Mouse (Mus musculus): ENCODE data around the gene Mrnip.

Mrnip gene

DNA sequence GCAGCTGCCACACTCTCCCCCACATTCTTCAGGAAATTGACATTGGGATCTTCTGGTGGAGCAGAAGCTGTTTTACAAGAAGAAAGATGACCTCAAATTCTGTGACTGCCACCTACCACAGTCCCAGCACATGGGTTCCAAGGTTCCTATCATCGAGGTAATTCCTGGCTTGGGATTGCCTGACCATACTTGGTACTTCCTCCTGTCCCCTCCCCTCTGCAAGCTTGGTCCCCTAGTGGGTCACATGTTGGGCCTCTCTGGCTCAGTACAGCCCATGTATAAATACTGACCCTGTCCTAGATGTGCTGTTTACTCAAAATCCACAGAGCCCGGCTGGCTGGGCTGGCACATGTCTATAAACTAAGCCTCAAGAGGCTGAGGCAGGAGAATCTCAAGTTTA is 31.8 kb downstream of the Mrnip start:
- no peak for DNase-seq

DNA sequence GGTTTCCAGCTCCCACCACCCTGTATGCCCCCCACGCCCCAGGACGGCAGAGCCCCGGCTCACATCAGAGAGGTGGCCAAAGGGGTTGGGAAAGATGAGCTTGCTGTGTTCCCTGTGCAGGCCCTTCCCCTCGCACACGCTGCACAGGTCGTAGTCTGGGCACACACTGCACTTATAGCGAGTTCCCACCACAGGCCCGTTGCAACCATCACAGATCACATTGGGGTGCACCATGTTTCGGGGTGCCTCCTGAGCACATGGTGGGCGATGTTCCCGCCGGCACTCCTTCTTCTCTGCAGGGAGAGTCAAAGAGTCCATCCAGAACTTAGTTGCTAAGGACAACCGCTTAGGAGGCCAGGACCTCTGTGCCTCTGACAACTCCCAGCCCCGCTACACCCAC is 33.1 kb downstream of the Mrnip start:
- DNase-seq, result no peak

DNA sequence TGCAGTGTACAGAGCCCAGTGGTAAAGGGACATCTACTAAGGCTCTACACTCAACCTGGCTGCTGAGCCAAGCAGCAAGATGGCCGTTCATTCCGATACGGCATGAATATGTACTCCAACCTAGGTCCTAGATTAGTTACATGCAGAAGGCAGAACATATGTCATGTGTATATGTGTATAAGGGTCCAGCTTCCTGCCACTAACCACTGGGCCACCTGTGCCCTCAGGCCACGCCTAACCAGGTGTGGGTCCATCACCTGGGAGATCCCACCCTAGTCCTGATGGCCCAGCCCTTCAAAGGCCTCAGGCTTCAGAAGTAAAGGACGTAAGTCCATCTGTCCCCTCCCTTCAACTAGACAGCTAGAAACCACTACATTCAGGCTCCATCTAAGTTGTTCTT is 33.8 kb downstream of the Mrnip start:
- no peak for DNase-seq

DNA sequence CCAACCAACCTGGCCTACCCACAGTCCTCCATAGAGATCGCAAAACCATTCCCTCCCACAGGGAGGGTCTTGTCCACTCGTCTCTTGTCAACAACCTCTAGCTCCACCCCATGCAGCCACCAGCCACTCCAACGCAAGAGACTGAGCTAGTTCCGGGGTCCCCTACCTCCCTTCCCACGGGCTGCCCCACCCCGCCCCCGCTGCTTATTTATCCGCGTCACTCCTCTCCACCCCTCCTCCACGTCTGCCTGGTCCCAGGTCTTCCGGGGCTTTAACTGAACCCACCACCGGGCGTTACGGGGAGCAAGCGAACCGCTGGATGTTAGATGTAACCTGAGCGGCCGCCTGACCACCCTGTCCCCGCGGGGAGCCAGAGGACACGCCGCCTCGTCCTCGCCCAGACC is 35.9 kb downstream of the Mrnip start:
- peak; percentile 90 to 91 for DNase-seq

DNA sequence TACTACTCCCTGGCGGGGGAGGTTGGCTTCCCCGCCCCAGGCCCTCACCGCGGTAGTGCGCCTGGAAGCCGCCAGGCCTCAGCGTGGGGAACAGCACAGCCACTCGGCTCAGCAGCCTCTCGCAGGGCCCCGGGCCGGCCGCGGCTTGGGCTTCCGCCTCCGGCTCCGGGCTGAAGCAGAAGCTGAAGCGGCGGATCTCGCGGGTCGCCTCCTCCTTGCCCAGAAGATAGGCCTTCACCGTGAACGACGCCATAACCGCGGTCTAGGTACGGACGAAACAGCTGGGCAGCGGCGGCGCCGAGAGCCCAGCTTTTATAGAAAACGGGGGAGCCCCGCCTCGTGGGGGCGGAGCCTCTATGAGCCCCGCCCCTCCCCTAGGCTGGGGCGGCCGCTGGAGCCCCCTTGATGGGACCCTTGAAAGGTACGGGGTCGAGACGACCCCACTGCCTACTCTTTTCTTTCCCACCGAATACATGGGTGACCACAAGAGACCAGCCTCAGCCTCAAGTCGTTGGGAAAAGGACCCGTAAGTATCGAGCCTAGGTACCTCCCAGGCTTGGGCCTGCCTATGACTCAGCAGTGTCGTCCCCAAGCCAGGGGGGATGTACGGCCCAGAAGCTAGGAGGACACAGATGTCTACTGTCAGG is 36.4 kb downstream of the Mrnip start, which contains the start of the genes Sqstm1 and Mgat4b:
Gene Sqstm1 (minus strand): TSS at position 323 of the 647 bp plus-strand sequence.
Gene Mgat4b (plus strand): TSS at position 386 of the 647 bp plus-strand sequence.
- DNase-seq, result peak; percentile 65 to 71

DNA sequence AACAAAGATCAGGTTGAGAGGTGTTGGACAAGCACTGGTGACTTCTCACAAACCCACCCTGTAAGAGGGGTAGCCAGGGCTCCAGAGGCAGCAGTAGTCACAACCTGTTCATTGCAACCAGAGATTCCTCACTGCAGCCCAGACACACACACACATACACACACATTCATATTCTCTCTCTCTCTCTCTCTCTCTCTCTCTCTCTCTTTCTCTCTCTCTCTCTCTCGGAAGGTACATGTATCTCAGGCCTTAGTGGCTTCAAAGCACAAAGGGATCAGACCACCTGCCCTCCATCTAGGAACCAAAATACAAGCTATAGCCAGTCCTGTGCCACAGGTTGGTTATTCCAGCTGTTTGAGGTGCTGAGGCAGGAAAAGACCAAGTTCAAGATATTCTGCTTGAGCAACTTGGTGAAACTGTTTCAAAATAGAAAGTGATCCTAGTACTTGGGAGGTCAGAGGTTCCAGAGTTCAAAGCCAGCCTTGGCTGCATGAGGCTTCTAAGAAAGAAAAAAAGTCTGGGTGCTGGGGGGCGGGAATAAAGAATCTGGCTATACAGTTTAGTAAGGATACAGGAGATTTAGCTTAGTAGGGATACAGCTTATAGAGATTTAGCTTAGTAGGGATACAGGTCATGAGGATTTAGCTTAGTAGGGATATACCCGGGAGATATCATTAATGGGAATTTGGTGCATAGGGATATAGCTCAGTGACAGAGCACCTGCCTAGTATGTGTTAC is 37.2 kb downstream of the Mrnip start:
- no peak for DNase-seq

DNA sequence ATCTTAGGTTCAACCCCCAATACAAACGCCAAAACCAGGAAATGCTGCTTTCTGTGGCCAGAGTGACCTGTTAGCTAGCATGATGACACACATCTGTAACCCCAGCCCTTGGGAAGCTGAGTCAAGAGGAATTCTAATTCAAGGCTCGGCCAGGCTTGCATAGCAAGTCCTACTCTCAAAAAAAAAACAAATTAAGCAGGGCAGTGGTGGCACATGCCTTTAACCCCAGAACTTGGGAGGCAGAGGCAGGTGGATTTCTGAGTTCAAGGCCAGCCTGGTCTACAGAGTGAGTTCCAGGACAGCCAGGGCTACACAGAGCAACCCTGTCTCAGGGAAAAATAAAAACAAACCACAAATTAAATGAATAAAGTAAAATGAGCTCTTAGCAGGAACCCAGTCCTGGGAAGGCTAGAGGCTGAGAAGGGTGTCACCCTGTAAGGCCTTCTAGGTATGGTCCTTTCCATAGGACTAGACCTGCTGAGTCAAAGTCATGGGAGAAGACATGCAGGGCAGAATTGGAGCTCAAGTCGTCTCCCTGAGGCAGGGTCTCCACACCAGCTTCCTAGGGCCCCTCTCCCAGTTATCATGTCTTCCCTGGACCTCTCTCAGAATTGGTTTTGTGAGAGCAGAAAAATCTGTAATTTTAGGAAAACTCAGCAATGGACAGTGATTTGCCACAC is 38.0 kb downstream of the Mrnip start:
- DNase-seq, result no peak

DNA sequence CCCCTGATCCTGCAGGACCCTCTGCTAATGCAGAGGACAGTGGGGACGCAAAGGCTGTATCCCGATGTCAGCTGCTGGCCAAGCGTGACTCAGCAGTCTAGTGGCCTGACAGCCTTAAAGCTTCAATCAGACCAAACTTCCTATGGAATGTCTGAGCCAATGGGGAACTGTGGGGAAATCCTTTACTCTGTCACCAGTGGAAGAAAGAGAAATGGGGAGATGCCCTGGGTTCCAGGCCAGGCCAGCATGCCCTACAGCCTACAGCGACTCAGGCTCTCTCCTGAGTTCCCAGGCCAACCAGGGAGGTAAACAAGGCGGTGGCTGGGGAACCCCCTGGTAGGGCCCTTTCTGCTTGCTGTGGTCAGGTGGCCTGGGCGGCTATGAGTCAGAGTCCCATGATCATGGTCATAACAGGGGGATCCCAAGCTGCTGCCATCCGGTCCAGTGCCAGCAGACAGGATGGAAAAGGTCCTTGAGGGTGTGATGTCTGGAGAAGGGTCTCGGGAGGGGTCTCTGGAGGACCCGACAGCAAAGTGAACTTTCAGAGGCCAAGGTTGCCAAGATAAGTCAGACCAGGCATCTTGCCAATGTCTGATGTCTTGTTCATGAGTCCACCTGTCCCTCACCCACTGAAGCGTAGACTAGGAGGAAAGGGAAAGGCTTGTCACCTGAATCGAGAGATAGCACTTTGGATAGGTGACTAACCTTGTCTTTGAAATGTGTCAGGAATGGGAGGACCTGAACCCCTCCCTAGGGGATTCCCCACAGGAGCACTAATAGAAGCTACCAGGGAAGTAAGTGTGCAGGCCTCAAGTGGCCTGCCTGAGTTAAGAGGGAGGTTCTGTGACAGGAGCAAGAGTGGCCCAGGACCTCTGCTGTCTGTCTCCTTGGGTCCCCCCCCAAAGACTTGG is 38.9 kb downstream of the Mrnip start:
- no peak for DNase-seq

DNA sequence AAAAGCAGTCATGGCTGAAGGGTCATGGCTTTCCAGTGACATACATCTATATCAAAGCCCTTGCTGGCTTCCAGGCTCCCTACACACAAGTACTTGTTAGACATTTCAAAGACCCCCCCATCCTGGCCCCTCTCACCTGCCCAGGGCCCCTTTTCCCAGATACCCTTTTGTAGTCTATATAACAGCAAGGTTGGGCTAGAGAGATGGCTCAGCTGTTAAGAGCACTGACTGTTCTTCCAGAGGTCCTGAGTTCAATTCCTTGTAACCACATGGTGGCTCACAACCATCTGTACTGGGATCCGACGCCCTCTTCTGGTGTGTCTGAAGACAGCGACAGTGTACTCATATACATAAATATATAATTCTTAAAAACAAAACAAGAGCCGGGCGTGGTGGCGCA is 40.4 kb downstream of the Mrnip start:
- no peak for DNase-seq

DNA sequence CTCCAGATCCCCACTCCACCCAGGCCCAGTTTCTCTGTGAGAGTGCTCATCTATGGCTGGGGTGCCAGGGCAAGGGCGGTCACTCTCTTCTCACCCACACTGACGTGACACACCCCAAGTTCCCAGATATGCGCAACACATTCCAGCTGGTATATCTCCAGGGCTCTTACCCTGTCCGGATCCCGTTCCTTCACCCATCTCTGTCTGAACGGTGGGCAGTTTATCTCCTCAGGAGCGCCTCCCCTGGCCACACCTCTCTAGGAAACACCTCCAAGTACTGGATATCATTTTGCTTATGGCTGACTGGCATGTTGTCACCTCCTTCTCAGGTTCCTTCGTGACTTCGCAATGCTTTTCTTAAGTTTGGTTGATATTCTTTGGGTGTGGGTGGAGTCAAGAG is 41.4 kb downstream of the Mrnip start:
- no peak for DNase-seq

DNA sequence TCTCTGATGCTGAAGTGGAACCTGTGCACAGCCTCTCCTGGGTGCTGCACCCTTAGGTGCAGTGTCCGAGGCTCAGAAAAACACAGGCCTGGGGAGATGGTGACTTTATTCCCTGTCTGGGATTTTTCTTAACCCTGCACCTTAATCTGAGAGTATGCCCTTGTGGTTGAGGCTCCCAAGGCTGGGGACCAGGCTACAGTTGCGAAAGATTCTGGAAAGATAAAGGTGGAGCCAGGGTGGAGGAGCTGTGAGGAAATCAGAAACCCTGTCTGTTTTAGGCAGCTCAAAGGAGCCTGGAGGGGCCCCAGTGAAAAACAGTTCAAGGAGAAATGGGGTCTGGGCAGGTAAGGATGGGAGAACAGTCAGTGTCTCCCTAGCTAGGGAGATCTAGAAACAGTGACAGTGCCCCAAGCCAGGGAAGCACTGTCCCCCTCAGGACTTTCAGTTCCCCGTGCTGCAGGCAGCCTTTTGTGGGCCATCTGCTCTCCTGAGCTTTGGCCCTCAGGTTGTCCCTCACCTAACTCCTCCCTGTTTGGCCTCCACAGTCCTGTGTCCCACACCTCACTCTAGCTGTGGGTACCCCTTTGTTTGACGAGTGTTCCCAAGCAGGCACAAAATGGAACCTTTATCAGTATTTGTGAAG is 42.6 kb downstream of the Mrnip start:
- no peak for DNase-seq

DNA sequence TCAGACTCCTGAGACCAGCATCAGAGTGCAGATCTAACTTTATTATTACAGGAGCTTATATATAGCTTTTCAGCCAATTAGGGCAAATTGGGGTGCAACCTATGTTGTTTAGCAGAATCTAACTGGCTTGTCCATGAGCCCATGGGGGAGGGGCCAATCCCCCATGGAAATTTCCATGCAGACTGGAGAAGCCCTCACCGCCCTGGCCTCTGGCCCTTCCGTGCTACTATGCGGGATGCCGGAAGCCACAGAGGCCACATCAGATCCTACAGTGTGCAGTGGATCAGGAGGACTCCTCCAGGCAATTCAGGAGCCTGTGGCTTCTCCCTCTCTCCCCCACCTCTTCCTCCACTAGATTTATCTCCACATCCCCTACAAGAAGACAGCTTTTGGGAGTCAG is 43.6 kb downstream of the Mrnip start:
- DNase-seq, result no peak

DNA sequence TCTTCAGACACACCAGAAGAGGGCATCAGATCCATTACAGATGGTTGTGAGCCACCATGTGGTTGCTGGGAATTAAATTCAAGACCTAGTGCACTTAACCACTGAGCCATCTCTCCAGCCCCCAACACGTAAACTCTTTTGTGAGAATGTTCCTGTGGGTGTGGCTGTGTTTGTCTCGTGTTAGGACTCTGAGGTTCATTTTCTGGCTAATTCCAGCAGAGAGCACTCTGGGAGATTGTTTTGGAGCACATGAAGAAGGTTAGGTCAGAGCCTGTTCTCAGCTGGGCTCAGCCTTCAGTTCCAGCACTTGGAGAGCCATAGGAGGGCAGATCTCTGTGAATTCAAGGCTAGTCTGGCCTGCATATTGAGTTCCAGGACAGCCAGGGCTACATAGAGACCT is 45.6 kb downstream of the Mrnip start:
- DNase-seq, result no peak

DNA sequence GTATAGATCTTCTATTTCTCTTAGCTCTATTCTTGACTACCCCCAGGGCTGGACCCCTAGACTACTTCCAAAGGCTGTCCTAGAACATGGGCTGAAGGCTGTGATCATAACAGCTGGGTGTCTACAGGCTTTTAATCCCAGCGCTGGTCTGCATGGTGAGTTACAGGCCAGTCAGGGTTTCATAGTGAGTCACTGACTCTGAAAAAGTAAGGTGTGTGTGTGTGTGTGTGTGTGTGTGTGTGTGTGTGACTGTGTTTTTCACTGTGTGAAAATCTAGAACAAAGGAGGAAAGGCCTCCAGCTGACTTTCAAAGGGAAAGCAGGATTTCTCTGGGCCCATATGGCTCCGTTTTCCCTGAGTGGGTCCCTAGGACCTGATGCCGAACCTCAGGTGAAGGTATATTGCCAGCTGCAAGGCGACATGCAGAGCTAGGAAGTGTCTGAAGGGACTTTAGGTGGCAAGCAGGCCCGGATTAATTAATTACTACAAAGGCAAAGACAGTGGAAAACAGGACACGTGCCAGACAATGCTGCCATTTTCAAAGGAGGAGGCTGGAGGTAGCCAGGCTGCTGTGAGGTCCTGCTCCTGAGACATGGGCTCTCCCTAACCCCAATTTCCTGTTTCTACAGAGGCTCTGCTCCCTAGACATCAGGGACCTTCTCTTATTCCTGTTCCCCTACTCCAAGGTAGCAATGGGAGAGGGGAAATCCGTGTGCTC is 48.5 kb downstream of the Mrnip start:
- DNase-seq, result no peak

DNA sequence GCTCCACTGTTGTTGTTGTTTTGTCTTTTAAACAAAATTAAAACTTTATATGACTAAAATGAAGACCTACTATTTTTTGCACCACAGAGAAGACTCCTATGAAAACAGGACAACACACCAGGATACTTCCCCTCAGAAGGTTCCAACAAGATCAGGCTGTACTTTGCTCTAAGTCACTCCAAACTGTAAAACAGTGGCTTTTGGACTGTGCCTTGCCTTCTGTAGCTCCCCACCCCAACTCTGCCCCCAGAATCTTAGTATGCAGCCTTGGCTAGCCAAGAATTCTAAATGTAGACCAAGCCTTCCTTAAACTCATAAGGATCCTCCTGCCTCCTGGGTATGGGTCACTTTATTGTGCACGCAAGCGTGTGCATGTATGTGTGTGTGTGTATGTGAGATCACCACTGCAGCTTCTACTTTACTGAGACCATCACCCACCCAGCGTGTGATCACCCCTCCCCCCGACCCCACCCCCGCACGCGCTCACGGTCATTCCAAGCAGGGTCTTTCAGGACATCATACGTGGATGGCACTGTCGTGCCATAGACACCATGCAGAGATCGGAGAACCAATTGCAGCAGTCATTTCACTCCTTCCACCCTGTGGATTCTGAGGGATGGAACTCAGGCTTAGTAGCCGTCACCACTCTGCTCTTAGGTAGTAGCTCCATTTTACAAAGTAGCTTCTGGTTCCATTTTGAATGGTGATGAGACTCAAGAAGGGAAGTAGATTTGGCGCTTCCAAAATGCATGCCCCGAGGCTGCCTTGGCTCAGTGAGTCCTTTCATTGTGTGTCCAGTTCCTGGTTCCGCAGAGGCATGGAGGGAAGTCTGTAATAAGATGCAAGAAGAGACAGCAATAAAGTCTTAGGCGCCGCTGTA is 49.8 kb downstream of the Mrnip start:
- no peak for DNase-seq

DNA sequence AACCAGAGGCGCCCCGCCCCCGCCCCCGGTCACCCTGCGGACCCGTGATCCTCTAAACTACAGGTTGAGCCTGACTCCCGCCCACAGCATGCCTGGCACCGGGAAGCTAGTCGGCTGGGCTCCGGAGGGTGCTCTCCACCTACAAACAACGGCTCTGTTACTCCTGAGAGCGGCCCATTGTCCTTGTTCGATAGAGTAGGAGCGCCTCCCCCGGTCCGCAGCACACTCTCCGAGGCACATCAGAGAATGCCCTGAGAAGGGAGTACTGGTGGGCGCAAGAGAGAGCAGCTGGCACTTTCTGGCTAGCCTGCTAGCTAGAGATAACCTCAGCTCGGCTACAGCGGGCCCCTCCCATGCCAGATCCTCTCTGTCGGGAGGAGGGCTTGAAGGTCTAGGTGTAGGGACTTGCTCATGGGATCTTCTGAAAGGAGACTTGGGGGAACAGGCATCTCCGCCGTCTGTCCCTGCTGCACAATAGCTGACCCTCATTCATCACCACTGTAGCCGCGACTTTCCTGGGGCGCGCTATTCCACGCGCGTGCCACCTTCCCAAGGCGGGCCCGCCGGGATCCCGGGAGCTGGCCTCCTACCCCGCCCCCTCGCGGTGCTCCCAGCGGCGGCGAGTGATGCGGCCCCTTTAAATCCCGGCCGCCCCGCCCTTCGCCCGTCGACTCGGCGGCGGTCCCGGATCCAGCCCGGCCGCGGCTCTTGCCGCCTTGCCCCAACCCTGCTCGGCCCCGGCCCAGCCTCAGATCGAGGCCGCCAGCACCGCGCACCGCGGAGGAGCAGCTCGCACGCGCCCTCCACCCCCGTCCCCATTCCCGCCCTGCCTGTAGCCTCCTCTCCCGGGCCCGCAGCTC is 50.7 kb downstream of the Mrnip start:
- peak; percentile 48 to 57 for DNase-seq

DNA sequence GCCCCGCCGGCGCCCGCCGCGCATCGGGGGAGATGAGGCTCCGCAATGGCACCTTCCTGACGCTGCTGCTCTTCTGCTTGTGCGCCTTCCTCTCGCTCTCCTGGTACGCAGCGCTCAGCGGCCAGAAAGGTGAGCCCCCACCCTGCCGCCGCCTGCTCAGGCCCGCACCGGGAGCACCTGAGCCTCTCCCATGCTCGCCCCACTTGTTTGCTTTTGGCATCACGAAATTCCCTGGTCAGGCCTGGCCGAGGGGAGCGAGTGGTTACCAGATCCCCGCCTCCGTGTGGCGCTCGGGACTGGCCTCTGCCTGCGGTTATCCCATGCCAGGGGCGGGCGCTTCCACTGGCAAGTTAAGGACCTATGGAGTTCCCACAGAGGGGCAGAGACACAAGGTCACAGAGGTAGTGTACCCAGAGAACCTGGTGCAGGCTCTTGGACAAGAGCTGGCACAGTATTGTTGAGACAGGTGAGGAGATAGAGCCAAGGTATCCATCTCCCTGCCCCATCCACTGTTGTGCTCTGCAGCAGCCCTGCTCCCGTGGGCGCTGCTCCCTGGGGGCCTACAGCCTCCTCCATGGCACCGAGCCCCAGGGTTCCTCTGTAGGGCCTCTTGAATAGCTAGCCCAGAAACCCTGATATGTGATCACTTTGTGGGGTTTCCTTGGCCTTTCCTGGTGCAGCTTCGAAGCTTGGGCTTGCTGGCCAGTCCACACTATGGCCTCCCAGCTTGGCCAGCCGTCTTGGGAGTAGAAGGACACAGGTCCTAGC is 51.6 kb downstream of the Mrnip start:
- no peak for DNase-seq

DNA sequence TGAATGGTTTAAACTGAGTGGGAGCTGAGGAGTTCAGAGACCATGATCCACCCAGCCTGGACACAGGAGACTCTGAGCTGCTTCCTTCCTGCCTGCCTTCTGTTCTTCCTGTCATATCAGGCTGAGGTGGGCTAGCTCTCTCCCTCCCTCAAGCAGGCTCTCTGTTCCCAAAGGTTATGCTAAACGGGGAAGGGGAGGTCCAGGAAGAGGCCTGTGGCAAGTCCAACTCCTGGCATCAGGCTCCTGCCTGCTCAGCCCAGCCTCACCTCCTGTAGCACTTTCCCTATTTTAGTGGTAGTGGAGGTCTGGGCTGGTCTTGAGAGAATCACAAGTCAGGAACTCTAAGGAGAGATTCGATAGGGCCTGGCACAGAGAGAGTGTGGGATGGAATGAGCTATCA is 52.2 kb downstream of the Mrnip start:
- DNase-seq, result no peak

DNA sequence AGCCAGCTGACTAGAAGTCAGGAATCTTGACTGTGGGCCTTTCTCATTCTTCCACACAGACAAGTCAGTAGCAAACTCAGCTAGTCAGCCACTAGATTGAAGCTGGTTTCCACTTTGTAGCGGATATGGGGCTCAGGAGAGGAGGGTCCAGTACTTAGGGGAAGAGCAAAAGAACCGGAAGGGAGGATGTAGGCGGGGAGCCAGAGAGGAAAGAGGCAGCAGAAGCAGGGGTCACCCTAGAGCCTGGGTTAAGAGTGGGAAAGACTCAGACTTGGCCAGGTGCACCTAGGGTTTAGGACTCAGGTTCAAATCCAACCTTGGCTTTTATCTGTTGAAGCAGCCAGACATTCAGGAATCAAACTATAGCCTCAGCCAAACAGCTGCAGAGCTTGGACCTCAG is 53.0 kb downstream of the Mrnip start:
- DNase-seq, result no peak
